Mouse (Mus musculus): ENCODE results near the gene Tmc2. TPM values are rescaled to one million over a fixed set of nuclear protein-coding genes. Genes with fewer than 3 reads are reported as not detected.

Gene Tmc2
- polyA plus RNA-seq, 1 experiment from 2014 or later, result not detected

DNA sequence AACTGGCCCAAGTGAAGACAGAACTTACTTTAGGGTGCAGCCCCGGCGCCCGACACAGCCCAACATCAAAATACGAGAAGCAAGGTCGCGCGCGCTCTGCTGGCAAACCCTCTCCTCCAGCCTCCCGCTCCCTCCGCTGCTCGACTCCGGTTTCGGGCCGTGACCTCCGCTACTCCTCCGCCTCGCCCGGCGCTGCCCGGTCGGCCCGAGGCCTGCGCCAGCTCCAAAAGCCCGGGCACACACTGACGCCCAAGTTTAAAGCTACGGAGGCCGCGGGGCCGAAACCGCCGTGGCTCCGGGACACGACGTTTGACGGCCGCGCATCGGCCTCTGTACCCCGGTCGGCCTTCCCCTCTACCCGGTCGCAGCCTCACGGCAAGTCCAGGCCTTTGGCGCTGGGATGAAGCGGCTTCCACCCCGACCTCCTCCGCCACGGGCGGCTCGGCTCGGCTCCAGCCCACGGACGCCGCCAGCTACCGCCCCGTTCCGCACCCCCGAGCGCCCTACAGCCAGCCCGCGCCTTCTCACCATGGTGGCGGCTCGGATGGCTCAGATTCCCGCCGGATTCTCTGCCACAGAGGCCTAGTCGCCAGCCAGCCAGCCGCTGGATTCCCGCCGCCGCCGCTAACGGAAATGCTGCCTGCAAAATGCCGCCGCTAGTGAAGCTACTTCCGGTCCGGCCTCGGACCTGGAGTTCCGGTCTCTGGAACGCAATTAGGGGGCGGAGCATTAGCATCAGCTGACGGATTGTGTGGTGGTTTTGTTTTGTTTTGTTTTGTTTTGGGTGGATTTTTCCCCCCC lies 16.1 kb upstream of the Tmc2 start, which contains the start of gene Snrpb:
Gene Snrpb, minus strand, starts transcription at position 698 of the 801 bp plus-strand sequence.
- Histone ChIP-seq H3K4me3 (ENCODE audit: low read depth, low read length) (peak within 1 kb of the TSS; percentile 99), H3K27ac (replicated peaks) (peak within 1 kb of the TSS; percentile 98), H3K9me3 (ENCODE audit: control insufficient read depth, low read length) (no peaks in the 10 kb centered on the region), H3K27me3 (ENCODE audit: control insufficient read depth, insufficient read depth, low read length) (no peaks in the 10 kb centered on the region), H3K4me2 (replicated peaks; ENCODE audit: low read depth) (peak within 1 kb of the TSS; percentile 69), H3K9ac (ENCODE audit: low read length) (peak within 1 kb of the TSS; percentile 99), H3K4me1 (replicated peaks; ENCODE audit: control insufficient read depth, insufficient read depth) (peaks cover 9% of the 10 kb centered on the region; the same call in 1 of the 2 replicates), H3K36me3 (ENCODE audit: control insufficient read depth, insufficient read depth, low read length) (peaks cover 5% of the 10 kb centered on the region; the same call in 1 of the 2 replicates)
- no peak for TF ChIP-seq EP300 (optimal IDR thresholded peaks at IDR 0.05)
- peak; percentile 12; the same call in 1 of the 2 replicates for TF ChIP-seq CTCF (IDR thresholded peaks at IDR 0.05; ENCODE audit: low read depth)
- under 1% methylated on average over 81 of the region's 81 CpGs for WGBS
- peak; percentile 91 for DNase-seq (ENCODE audit: low spot score)
- peak; percentile 92 for ATAC-seq (ENCODE audit: low FRiP score, low TSS enrichment)

DNA sequence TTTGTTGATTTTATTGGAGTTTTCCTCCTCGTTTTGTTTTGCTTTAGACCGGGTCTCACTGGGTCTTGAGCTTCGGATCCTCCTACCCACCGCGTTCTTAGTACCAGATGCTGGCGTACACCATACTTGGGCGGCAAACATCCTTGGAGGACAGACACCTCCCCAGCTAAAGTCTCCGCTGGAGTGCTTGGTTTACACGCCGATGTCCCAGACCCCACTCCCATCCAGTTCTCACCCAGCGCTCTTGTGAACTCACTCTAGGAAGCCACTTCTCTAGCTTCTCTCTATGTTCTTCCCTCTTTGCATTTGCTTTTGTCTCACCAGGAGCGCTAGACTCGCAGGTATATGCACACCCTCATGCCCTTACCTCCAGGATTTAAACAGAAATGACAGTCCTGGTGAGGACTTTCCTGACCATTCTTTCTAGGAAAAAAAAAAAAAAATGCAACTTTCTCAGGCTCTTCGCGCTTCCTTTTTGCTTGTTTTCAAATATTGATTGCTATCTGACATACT lies 15.4 kb upstream of the Tmc2 start:
- peak overlapping the region; percentile 99 for H3K4me3 ChIP-seq (ENCODE audit: low read depth, low read length)
- TF ChIP-seq CTCF (IDR thresholded peaks at IDR 0.05; ENCODE audit: low read depth), result no peak
- no peak for TF ChIP-seq EP300 (optimal IDR thresholded peaks at IDR 0.05)
- peak overlapping the region; percentile 69 for H3K4me2 ChIP-seq (replicated peaks; ENCODE audit: low read depth)
- peak overlapping the region; percentile 65 for H3K9ac ChIP-seq (ENCODE audit: low read length)
- WGBS, result 2% methylated on average over 15 of the region's 15 CpGs
- DNase-seq (ENCODE audit: low spot score), result no peak
- peak overlapping the region; percentile 78 for H3K27ac ChIP-seq (replicated peaks)
- H3K4me1 ChIP-seq (replicated peaks; ENCODE audit: control insufficient read depth, insufficient read depth), result peaks cover 9% of the 10 kb centered on the region; the same call in 1 of the 2 replicates
- peak; percentile 73 for ATAC-seq (ENCODE audit: low FRiP score, low TSS enrichment)
- no peaks in the 10 kb centered on the region for H3K27me3 ChIP-seq (ENCODE audit: control insufficient read depth, insufficient read depth, low read length)
- 0 out of 2 replicates have a peak, but pooled peaks cover 2% of the 10 kb centered on the region for H3K36me3 ChIP-seq (ENCODE audit: control insufficient read depth, insufficient read depth, low read length)
- no peaks in the 10 kb centered on the region for H3K9me3 ChIP-seq (ENCODE audit: control insufficient read depth, low read length)

- H3K36me3 ChIP-seq (ENCODE audit: control insufficient read depth, insufficient read depth, low read length), result no peaks in the 10 kb centered on the region
- H3K27me3 ChIP-seq (ENCODE audit: control insufficient read depth, insufficient read depth, low read length), result no peaks in the 10 kb centered on the region
- no peaks in the 10 kb centered on the region for H3K4me1 ChIP-seq (replicated peaks; ENCODE audit: control insufficient read depth, insufficient read depth)
- DNase-seq (ENCODE audit: low spot score) (no peak), ATAC-seq (ENCODE audit: low FRiP score, low TSS enrichment) (no peak)
- no peaks in the 10 kb centered on the region for H3K9me3 ChIP-seq (ENCODE audit: control insufficient read depth, low read length)
- H3K4me3 ChIP-seq (ENCODE audit: low read depth, low read length), result no peak overlapping the region
- no peak overlapping the region for H3K27ac ChIP-seq (replicated peaks)
- TF ChIP-seq EP300 (optimal IDR thresholded peaks at IDR 0.05) (no peak), CTCF (IDR thresholded peaks at IDR 0.05; ENCODE audit: low read depth) (no peak)
- H3K4me2 ChIP-seq (replicated peaks; ENCODE audit: low read depth), result no peak overlapping the region
- no peak overlapping the region for H3K9ac ChIP-seq (ENCODE audit: low read length)
- WGBS, result 89% methylated on average over 12 of the region's 12 CpGs
Observed at GRCm38 (mm10) chr2:130188391-130188790, 6.6 kb upstream of the Tmc2 start.

- DNase-seq (ENCODE audit: low spot score) (no peak), ATAC-seq (ENCODE audit: low FRiP score, low TSS enrichment) (no peak)
- Histone ChIP-seq H3K27me3 (ENCODE audit: control insufficient read depth, insufficient read depth, low read length) (no peaks in the 10 kb centered on the region), H3K9ac (ENCODE audit: low read length) (no peak overlapping the region), H3K27ac (replicated peaks) (no peak overlapping the region), H3K36me3 (ENCODE audit: control insufficient read depth, insufficient read depth, low read length) (no peaks in the 10 kb centered on the region), H3K4me2 (replicated peaks; ENCODE audit: low read depth) (no peak overlapping the region), H3K4me3 (ENCODE audit: low read depth, low read length) (no peak overlapping the region), H3K4me1 (replicated peaks; ENCODE audit: control insufficient read depth, insufficient read depth) (no peaks in the 10 kb centered on the region), H3K9me3 (ENCODE audit: control insufficient read depth, low read length) (no peaks in the 10 kb centered on the region)
- no peak for TF ChIP-seq CTCF (IDR thresholded peaks at IDR 0.05; ENCODE audit: low read depth)
- WGBS, result 85% methylated on average over 5 of the region's 5 CpGs
Observed at GRCm38 (mm10) chr2:130200961-130201360, 6.0 kb downstream of the Tmc2 start.

DNA sequence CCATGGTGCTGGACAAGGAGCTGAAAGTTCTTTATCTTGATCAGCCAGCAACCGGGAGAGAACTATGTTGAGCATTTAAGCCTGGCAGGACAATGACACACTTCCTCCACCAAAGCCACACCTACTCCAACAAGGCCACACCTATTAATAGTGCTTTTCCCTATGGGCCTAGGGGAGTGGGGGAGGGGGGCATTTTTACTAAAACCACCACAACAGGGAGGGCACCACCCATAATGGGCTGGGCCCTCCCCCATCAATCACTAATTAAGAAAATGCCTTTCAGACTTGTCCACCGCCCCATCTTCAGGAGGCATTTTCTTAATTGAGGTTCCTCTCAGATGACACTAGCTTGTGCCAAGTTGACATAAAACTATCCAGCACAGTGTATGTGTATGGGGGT lies 12.4 kb downstream of the Tmc2 start:
- Histone ChIP-seq H3K4me2 (replicated peaks; ENCODE audit: low read depth) (no peak overlapping the region), H3K4me3 (ENCODE audit: low read depth, low read length) (no peak overlapping the region), H3K36me3 (ENCODE audit: control insufficient read depth, insufficient read depth, low read length) (no peaks in the 10 kb centered on the region), H3K27me3 (ENCODE audit: control insufficient read depth, insufficient read depth, low read length) (no peaks in the 10 kb centered on the region), H3K4me1 (replicated peaks; ENCODE audit: control insufficient read depth, insufficient read depth) (no peaks in the 10 kb centered on the region), H3K27ac (replicated peaks) (no peak overlapping the region), H3K9me3 (ENCODE audit: control insufficient read depth, low read length) (no peaks in the 10 kb centered on the region), H3K9ac (ENCODE audit: low read length) (no peak overlapping the region)
- TF ChIP-seq CTCF (IDR thresholded peaks at IDR 0.05; ENCODE audit: low read depth) (no peak), EP300 (optimal IDR thresholded peaks at IDR 0.05) (no peak)
- 55% methylated on average over 2 of the region's 2 CpGs for WGBS
- ATAC-seq (ENCODE audit: low FRiP score, low TSS enrichment) (no peak), DNase-seq (ENCODE audit: low spot score) (no peak)

DNA sequence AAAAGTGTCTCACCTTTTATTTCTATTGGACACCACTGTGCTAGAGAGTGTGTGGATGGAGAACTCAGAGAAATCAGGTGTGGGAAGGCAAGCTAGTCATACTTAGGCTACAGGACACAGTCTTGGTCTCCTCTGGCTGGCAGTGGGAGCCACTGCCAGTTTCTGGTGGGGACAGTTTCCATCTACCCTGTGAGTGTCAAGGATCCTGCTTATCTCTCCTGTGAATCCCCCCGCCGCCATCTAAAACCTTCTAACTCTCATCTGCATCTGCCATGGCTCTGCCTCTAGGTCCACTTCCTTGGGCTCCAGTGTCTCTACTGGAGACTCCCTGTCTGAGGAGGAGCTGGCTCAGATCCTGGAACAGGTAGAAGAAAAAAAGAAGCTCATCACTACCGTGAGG lies 13.0 kb downstream of the Tmc2 start:
- Histone ChIP-seq H3K9me3 (ENCODE audit: control insufficient read depth, low read length) (no peaks in the 10 kb centered on the region), H3K4me3 (ENCODE audit: low read depth, low read length) (no peak overlapping the region), H3K9ac (ENCODE audit: low read length) (no peak overlapping the region), H3K27me3 (ENCODE audit: control insufficient read depth, insufficient read depth, low read length) (no peaks in the 10 kb centered on the region), H3K4me1 (replicated peaks; ENCODE audit: control insufficient read depth, insufficient read depth) (no peaks in the 10 kb centered on the region), H3K36me3 (ENCODE audit: control insufficient read depth, insufficient read depth, low read length) (no peaks in the 10 kb centered on the region), H3K4me2 (replicated peaks; ENCODE audit: low read depth) (no peak overlapping the region), H3K27ac (replicated peaks) (no peak overlapping the region)
- no peak for ATAC-seq (ENCODE audit: low FRiP score, low TSS enrichment)
- WGBS, result 77% methylated on average over 3 of the region's 3 CpGs
- no peak for DNase-seq (ENCODE audit: low spot score)
- no peak for TF ChIP-seq CTCF (IDR thresholded peaks at IDR 0.05; ENCODE audit: low read depth)
- TF ChIP-seq EP300 (optimal IDR thresholded peaks at IDR 0.05), result no peak

All from stomach, postnatal 0 days (tissue).